Mouse (Mus musculus) heart, postnatal 0 days (tissue): ENCODE measurements at regions not wholly inside any gene's neighbourhood (a gene's known extent, or its start where the extent isn't known, plus 50 kb on each side); places are given as distances from the start of the nearest gene placed in this dataset.

Experiments
- ATAC-seq: fragments of 200-750 bp; cut with Nextera tagmentation; 2 replicates; pipeline ENCODE4 v1.8.0; 2017; ENCODE audit warnings: low read depth, moderate number of reproducible peaks, moderate library complexity; ENCODE audit not compliant: insufficient read depth
- DNase-seq: peaks from one replicate; pipeline ENCODE4 v3.0.0-alpha.2; 2016; ENCODE audit warnings: low spot score
- H3K27ac ChIP-seq: fragments of 300-500 bp; sonication (generic); 2 replicates; pipeline ENCODE4 v1.5.1; 2014; ENCODE audit warnings: low read depth, mild to moderate bottlenecking
- H3K27me3 ChIP-seq: fragments of 300-500 bp; sonication (generic); 2 replicates; pipeline ENCODE4 v1.6.1; 2014; ENCODE audit warnings: low read length, mixed read lengths; ENCODE audit not compliant: control insufficient read depth, insufficient read depth
- H3K36me3 ChIP-seq: fragments of 300-500 bp; sonication (generic); replicated peaks from 2 replicates; pipeline ENCODE4 v1.6.1; 2014; ENCODE audit warnings: low read length, mixed read lengths; ENCODE audit not compliant: control insufficient read depth, insufficient read depth
- H3K4me1 ChIP-seq: fragments of 300-500 bp; sonication (generic); 2 replicates; pipeline ENCODE4 v1.6.1; 2014; ENCODE audit warnings: antibody characterized with exemption; ENCODE audit not compliant: control insufficient read depth, insufficient read depth
- H3K4me2 ChIP-seq: fragments of 300-500 bp; sonication (generic); 2 replicates; pipeline ENCODE4 v1.6.1; 2014; ENCODE audit warnings: low read depth, mild to moderate bottlenecking, low read length, moderate library complexity
- H3K4me3 ChIP-seq: fragments of 300-500 bp; sonication (generic); 2 replicates; pipeline ENCODE4 v1.5.1; 2014; ENCODE audit warnings: low read depth, low read length
- H3K9ac ChIP-seq: fragments of 300-500 bp; sonication (generic); replicated peaks from 2 replicates; pipeline ENCODE4 v1.6.1; 2014; ENCODE audit warnings: low read depth, low read length, mixed read lengths
- H3K9me3 ChIP-seq: fragments of 300-500 bp; sonication (generic); replicated peaks from 2 replicates; pipeline ENCODE4 v1.6.1; 2016; ENCODE audit warnings: low read length; ENCODE audit not compliant: control insufficient read depth
- CTCF ChIP-seq: IDR thresholded peaks from 2 replicates; pipeline ENCODE4 v1.5.1; 2016; ENCODE audit warnings: antibody characterized with exemption, control low read depth, low read depth
- EP300 ChIP-seq: IDR thresholded peaks from 2 replicates; pipeline ENCODE4 v1.6.1; 2016; ENCODE audit warnings: antibody characterized with exemption, low read depth
- WGBS: fragments of 180-500 bp; shearing (Covaris S2); extraction: QIAGEN DNeasy Blood & Tissue Kit; methylation state at CpG from one replicate; pipeline ENCODE4 v1.1.7; 2014; 5-methylcytosine and 5-hydroxymethylcytosine counted together

DNA sequence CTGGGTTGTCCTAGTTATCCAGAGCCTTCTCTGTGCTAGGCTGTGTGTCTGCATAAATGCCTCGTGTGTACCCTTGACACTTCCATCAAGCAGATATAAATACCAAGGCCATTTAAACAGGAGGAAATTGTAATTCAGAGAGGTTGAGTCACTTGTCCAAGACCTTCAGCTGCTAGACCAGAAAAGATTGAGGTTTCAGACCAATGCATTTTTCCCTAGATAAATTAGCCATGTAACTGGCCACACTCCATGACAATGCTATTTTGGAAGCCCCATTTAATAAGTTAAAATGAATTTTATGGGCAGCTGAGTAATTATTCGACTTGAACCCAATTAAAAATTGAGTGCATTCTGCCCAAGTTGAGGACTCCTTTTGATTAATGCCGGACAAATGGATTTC, 509.6 kb downstream of the 1810013L24Rik start:
- no peak for TF ChIP-seq CTCF
- no peak for TF ChIP-seq EP300
- H3K9me3 ChIP-seq = no peaks in the 10 kb centered on the region
- no peak overlapping the region for H3K27ac ChIP-seq
- WGBS = 61% methylated on average over 3 of the region's 3 CpGs
- DNase-seq (no peak), ATAC-seq (no peak)
- H3K4me2 ChIP-seq = no peak overlapping the region
- no peaks in the 10 kb centered on the region for H3K27me3 ChIP-seq
- no peaks in the 10 kb centered on the region for H3K36me3 ChIP-seq
- no peak overlapping the region for H3K4me3 ChIP-seq
- no peak overlapping the region for H3K9ac ChIP-seq
- H3K4me1 ChIP-seq = no peaks in the 10 kb centered on the region

DNA sequence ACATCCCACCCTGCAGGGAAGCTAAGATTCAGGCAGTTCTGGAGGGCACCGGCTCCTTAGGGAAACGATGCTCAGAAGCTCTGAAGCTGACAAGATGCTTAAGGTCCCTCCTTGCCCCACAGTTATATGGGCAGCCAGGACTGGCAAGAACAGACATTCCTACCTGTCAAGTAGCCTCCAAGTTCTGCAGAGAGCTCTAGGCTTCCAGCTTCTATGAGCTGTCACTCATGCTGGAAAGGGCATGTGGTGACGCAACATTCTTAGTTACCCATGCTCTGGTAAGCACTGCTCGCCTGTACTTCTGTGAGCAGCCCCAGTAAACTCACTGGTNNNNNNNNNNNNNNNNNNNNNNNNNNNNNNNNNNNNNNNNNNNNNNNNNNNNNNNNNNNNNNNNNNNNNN, 511.3 kb downstream of the 1810013L24Rik start:
- no peak for ATAC-seq
- H3K9ac ChIP-seq = no peak overlapping the region
- TF ChIP-seq EP300 (no peak), CTCF (no peak)
- DNase-seq = no peak
- no peak overlapping the region for H3K4me3 ChIP-seq
- no peak overlapping the region for H3K4me2 ChIP-seq
- no peaks in the 10 kb centered on the region for H3K9me3 ChIP-seq
- H3K27me3 ChIP-seq = no peaks in the 10 kb centered on the region
- H3K27ac ChIP-seq = no peak overlapping the region
- H3K36me3 ChIP-seq = no peaks in the 10 kb centered on the region
- no peaks in the 10 kb centered on the region for H3K4me1 ChIP-seq
- 56% methylated on average over 4 of the region's 4 CpGs for WGBS

DNA sequence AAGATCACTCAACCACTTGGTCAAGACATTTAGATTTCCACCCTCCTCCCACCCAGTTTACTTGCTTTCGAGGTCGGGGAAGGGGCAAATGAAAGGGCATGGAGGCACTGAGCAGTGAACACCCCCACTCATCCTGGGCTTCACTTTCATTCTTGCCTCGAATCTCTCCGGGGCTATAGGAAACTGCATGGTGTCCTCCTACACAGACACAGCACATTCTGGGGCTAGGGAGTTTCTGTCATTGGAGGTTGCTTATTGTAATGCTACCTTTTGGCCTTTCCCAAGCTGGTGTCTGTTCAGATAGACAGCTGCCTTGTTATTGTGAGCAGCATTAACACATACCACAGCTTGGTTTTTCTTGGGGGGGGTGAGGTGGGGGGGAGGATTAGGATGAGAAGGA, 523.9 kb downstream of the 1810013L24Rik start:
- DNase-seq = no peak
- WGBS = 59% methylated on average over 4 of the region's 4 CpGs
- Histone ChIP-seq H3K9ac (no peak overlapping the region), H3K4me2 (no peak overlapping the region), H3K27ac (no peak overlapping the region), H3K4me3 (no peak overlapping the region), H3K27me3 (no peaks in the 10 kb centered on the region), H3K9me3 (no peaks in the 10 kb centered on the region), H3K36me3 (no peaks in the 10 kb centered on the region), H3K4me1 (no peaks in the 10 kb centered on the region)
- no peak for ATAC-seq
- TF ChIP-seq CTCF (no peak), EP300 (no peak)

DNA sequence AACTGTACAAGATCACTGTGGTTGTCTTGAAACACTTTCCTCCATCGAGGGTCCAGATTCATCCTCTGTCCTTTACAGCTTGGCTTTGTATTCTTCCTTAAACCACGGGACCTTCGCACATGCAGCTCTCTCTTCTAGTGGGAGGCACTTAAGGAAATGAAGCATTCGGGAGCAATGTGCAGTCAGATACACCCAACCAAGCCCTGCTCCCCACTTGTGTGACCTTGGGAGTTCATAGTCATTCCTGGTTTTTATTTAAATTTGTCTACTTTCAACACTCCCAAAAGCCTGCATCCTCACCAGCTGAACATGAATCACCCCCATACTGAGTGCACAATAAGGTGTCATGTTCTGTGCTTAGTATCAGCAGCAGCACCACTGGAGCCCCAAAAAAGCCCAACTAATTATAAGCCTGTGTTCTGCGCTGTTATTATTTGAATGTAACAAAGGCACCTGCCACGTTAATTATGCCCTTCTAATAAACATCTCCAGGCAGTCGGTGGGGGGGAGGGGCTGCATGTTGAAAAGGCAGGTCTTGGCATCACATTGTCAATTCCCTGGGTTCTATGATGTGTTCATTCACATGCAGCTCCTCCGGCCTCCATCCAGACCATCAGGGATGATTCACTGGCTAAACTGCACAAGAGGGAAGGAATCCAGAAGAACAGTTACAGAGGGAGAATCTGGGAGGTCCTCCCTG, 524.6 kb downstream of the 1810013L24Rik start:
- H3K4me2 ChIP-seq = no peak overlapping the region
- ATAC-seq (no peak), DNase-seq (no peak)
- no peak overlapping the region for H3K4me3 ChIP-seq
- H3K27ac ChIP-seq = no peak overlapping the region
- H3K27me3 ChIP-seq = no peaks in the 10 kb centered on the region
- no peak overlapping the region for H3K9ac ChIP-seq
- no peak for TF ChIP-seq EP300
- no peak for TF ChIP-seq CTCF
- WGBS = 74% methylated on average over 8 of the region's 8 CpGs
- no peaks in the 10 kb centered on the region for H3K36me3 ChIP-seq
- no peaks in the 10 kb centered on the region for H3K4me1 ChIP-seq
- H3K9me3 ChIP-seq = no peaks in the 10 kb centered on the region

DNA sequence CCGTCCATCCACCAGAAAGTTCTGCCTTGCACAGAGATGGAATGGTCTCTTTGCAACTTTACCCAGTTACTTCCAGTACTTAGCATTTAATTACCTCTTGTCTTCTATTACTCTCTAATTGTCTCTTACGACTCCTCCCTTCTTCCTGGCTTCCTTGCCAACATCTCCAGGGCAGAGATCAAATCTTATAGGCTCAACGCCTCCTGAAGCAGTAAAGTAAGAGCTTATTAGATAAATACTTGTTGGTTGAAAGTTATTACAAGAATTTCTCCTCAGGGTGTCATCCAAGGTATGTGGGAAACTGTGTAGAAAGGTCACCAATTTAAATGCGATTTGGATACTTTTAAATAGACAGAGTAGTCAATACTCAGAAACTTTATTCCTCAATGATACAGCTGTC, 528.8 kb downstream of the 1810013L24Rik start:
- TF ChIP-seq EP300 = no peak
- TF ChIP-seq CTCF = no peak
- 56% methylated on average over 4 of the region's 4 CpGs for WGBS
- ATAC-seq = no peak

More for the DNA sequence above, 528.8 kb downstream of the 1810013L24Rik start:
- H3K36me3 ChIP-seq = no peaks in the 10 kb centered on the region
- no peaks in the 10 kb centered on the region for H3K9me3 ChIP-seq
- DNase-seq = no peak
- H3K4me3 ChIP-seq = no peak overlapping the region
- H3K4me2 ChIP-seq = no peak overlapping the region
- H3K4me1 ChIP-seq = no peaks in the 10 kb centered on the region
- H3K27ac ChIP-seq = no peak overlapping the region
- H3K9ac ChIP-seq = no peak overlapping the region
- no peaks in the 10 kb centered on the region for H3K27me3 ChIP-seq
